Mouse (Mus musculus) stomach, postnatal 0 days (tissue): Measurements from ENCODE around the gene Clint1. TPM values are rescaled to one million over a fixed set of nuclear protein-coding genes. Genes with fewer than 3 reads are reported as not detected.

Experiments
- ATAC-seq: fragments of 200-750 bp; cut with Nextera tagmentation; 2 replicates; pipeline ENCODE4 v1.8.0; 2017; ENCODE audit not compliant: low FRiP score, low TSS enrichment
- DNase-seq: peaks from one replicate; pipeline ENCODE4 v3.0.0-alpha.2; 2016; ENCODE audit warnings: low spot score
- H3K27ac ChIP-seq: fragments of 300-500 bp; sonication (generic); replicated peaks from 2 replicates; pipeline ENCODE4 v1.5.1; 2014; ENCODE audit warnings: mild to moderate bottlenecking, control low read depth
- H3K27me3 ChIP-seq: fragments of 300-500 bp; sonication (generic); 2 replicates; pipeline ENCODE4 v1.6.1; 2014; ENCODE audit warnings: low read length; ENCODE audit not compliant: control insufficient read depth, insufficient read depth
- H3K36me3 ChIP-seq: fragments of 300-500 bp; sonication (generic); 2 replicates; pipeline ENCODE4 v1.6.1; 2014; ENCODE audit warnings: low read length, mixed read lengths; ENCODE audit not compliant: control insufficient read depth, insufficient read depth
- H3K4me1 ChIP-seq: fragments of 300-500 bp; sonication (generic); replicated peaks from 2 replicates; pipeline ENCODE4 v1.6.1; 2014; ENCODE audit warnings: antibody characterized with exemption; ENCODE audit not compliant: control insufficient read depth, insufficient read depth
- H3K4me2 ChIP-seq: fragments of 300-500 bp; sonication (generic); replicated peaks from 2 replicates; pipeline ENCODE4 v1.6.1; 2014; ENCODE audit warnings: low read depth, mild to moderate bottlenecking, control low read depth, moderate library complexity
- H3K4me3 ChIP-seq: fragments of 300-500 bp; sonication (generic); 2 replicates; pipeline ENCODE4 v1.5.1; 2014; ENCODE audit warnings: low read depth, low read length, control low read depth
- H3K9ac ChIP-seq: fragments of 300-500 bp; sonication (generic); 2 replicates; pipeline ENCODE4 v1.6.1; 2014; ENCODE audit warnings: mild to moderate bottlenecking, low read length, control low read depth, mixed read lengths
- H3K9me3 ChIP-seq: fragments of 300-500 bp; sonication (generic); 2 replicates; pipeline ENCODE4 v1.6.1; 2016; ENCODE audit warnings: low read length; ENCODE audit not compliant: control insufficient read depth
- CTCF ChIP-seq: IDR thresholded peaks from 2 replicates; pipeline ENCODE4 v1.5.1; 2016; ENCODE audit warnings: antibody characterized with exemption, low read depth, mild to moderate bottlenecking, moderate library complexity
- EP300 ChIP-seq: optimal IDR thresholded peaks from 2 replicates; pipeline ENCODE3; 2016; ENCODE audit warnings: antibody characterized with exemption
- WGBS: fragments of 180-500 bp; shearing (Covaris S2); extraction: QIAGEN DNeasy Blood & Tissue Kit; methylation state at CpG from one replicate; pipeline ENCODE4 v1.1.7; 2014; 5-methylcytosine and 5-hydroxymethylcytosine counted together
- polyA plus RNA-seq: library from polyadenylated mRNA; unstranded; fragments of >200 nt; fragmentation: Nextera tagmentation; extraction: Ambion mirVana; gene quantifications from 2 replicates; pipeline ENCODE4 v1.2.1, GENCODE M21; 2015

The Clint1 gene
- polyA plus RNA-seq, 1 experiment from 2014 or later, result 56.8 TPM

GRCm38 (mm10) chr11:45807820-45808219 is 44.0 kb upstream of the Clint1 start:
- no peaks in the 10 kb centered on the region for H3K27me3 ChIP-seq
- no peaks in the 10 kb centered on the region for H3K4me1 ChIP-seq
- DNase-seq (no peak), ATAC-seq (no peak)
- no peaks in the 10 kb centered on the region for H3K9me3 ChIP-seq
- H3K4me3 ChIP-seq, result no peak overlapping the region
- WGBS, result 77% methylated on average over 12 of the region's 12 CpGs
- H3K36me3 ChIP-seq, result no peaks in the 10 kb centered on the region
- TF ChIP-seq EP300 (no peak), CTCF (no peak)
- H3K4me2 ChIP-seq, result no peak overlapping the region
- H3K27ac ChIP-seq, result 0 out of 2 replicates have a peak overlapping the region, but pooled peaks have one; percentile 24
- no peak overlapping the region for H3K9ac ChIP-seq

- DNase-seq (no peak), ATAC-seq (no peak)
- 57% methylated on average over 5 of the region's 5 CpGs for WGBS
- Histone ChIP-seq H3K36me3 (no peaks in the 10 kb centered on the region), H3K27ac (no peak overlapping the region), H3K9ac (no peak overlapping the region), H3K4me3 (no peak overlapping the region), H3K27me3 (no peaks in the 10 kb centered on the region), H3K9me3 (no peaks in the 10 kb centered on the region), H3K4me2 (no peak overlapping the region), H3K4me1 (no peaks in the 10 kb centered on the region)
- TF ChIP-seq EP300, result no peak
- no peak for TF ChIP-seq CTCF
Measured at GRCm38 (mm10) chr11:45809424-45809823, 42.4 kb upstream of the Clint1 start.

GRCm38 (mm10) chr11:45810056-45810455 is 41.8 kb upstream of the Clint1 start:
- Histone ChIP-seq H3K4me3 (no peak overlapping the region), H3K9ac (no peak overlapping the region), H3K27ac (peak overlapping the region; percentile 45; the same call in 1 of the 2 replicates), H3K4me2 (no peak overlapping the region), H3K4me1 (no peaks in the 10 kb centered on the region), H3K36me3 (no peaks in the 10 kb centered on the region), H3K9me3 (no peaks in the 10 kb centered on the region), H3K27me3 (no peaks in the 10 kb centered on the region)
- DNase-seq (no peak), ATAC-seq (no peak)
- TF ChIP-seq EP300, result no peak
- no peak for TF ChIP-seq CTCF
- WGBS, result 77% methylated on average over 6 of the region's 6 CpGs

DNA sequence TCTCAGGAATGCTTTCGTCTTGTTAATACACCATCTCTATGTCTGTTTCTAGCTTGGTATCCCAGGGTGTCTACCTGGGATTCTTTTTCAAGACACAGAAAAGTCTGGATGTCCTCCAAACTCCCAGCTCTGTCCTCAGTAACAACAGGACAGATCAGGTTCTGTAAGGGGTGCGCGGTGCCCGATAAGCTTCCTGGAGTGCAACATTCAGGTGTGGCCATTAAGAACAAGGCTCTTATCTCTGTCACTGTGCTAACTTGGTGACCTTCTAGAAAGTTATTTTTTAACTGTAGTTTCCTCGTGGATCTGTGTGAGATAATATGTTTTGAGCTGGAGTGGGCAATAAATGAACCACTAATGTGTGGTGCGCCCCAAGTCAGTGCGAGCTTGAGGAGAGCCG is 41.0 kb upstream of the Clint1 start:
- Histone ChIP-seq H3K27me3 (no peaks in the 10 kb centered on the region), H3K36me3 (no peaks in the 10 kb centered on the region), H3K9ac (no peak overlapping the region), H3K4me1 (no peaks in the 10 kb centered on the region), H3K9me3 (no peaks in the 10 kb centered on the region), H3K4me3 (no peak overlapping the region), H3K4me2 (no peak overlapping the region), H3K27ac (peak overlapping the region; percentile 45; the same call in 1 of the 2 replicates)
- 75% methylated on average over 8 of the region's 8 CpGs for WGBS
- no peak for TF ChIP-seq CTCF
- no peak for TF ChIP-seq EP300
- DNase-seq (peak; percentile 48), ATAC-seq (peak; percentile 90)

DNA sequence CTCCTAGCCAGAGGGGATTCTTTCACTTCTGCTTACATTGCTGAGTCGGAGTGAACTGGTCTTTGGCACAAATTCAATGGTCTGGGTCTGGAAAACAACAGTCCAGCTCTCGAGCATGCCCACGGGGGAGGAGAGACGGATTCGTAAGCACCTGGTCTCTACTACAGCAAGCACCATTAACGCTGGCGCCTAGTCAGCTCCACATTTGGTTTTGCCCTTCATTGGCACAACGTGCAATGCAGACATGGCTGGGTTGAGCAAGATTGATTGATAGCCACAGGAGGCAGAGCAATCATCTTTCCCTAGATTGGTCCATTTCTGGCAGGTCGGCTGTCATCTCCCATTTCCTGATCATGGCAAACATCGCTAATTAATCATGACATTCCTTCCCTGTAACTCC is 36.2 kb upstream of the Clint1 start:
- Histone ChIP-seq H3K4me2 (no peak overlapping the region), H3K36me3 (no peaks in the 10 kb centered on the region), H3K27me3 (no peaks in the 10 kb centered on the region), H3K9ac (no peak overlapping the region), H3K9me3 (no peaks in the 10 kb centered on the region), H3K4me1 (no peaks in the 10 kb centered on the region), H3K4me3 (no peak overlapping the region), H3K27ac (no peak overlapping the region)
- ATAC-seq (no peak), DNase-seq (no peak)
- TF ChIP-seq CTCF (no peak), EP300 (no peak)
- 77% methylated on average over 10 of the region's 10 CpGs for WGBS

GRCm38 (mm10) chr11:45816712-45817111 is 35.1 kb upstream of the Clint1 start:
- H3K4me1 ChIP-seq, result no peaks in the 10 kb centered on the region
- 30% methylated on average over 1 of the region's 1 CpGs for WGBS
- TF ChIP-seq CTCF, result no peak
- no peak for TF ChIP-seq EP300
- no peaks in the 10 kb centered on the region for H3K36me3 ChIP-seq
- no peak overlapping the region for H3K9ac ChIP-seq
- H3K27me3 ChIP-seq, result no peaks in the 10 kb centered on the region
- peak; percentile 82 for ATAC-seq
- no peaks in the 10 kb centered on the region for H3K9me3 ChIP-seq
- H3K4me2 ChIP-seq, result no peak overlapping the region
- DNase-seq, result no peak
- H3K4me3 ChIP-seq, result no peak overlapping the region
- 0 out of 2 replicates have a peak overlapping the region, but pooled peaks have one; percentile 8 for H3K27ac ChIP-seq
